Mouse (Mus musculus) MEL-GATA-1-ER (cell line): ENCODE measurements around the gene Traf3ip2.

Experiments
- DNase-seq: peaks from one replicate; pipeline ENCODE4 v3.0.0-alpha.2; 2012; ENCODE audit warnings: low read depth; ENCODE audit errors: extremely low read depth

Traf3ip2 gene

DNA sequence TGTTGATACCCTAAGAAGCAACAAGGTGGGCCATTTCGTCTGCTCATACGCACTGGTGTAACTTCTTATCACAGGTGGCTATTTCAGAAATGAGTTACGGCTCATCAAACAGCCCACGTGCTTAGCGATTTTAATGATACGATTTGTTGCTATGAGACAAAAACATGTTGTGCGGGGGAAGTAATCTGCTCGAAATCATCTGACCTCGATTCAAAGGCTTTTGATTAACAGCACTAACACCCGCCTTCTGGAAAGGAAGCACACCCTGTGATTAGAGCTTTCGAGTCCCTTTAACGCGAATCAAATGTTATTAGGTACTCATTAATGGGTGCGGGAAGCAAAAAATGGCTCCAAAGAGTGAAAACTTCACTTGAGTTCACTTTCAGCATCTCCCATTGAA is 18.9 kb downstream of the Traf3ip2 start:
- no peak for DNase-seq

DNA sequence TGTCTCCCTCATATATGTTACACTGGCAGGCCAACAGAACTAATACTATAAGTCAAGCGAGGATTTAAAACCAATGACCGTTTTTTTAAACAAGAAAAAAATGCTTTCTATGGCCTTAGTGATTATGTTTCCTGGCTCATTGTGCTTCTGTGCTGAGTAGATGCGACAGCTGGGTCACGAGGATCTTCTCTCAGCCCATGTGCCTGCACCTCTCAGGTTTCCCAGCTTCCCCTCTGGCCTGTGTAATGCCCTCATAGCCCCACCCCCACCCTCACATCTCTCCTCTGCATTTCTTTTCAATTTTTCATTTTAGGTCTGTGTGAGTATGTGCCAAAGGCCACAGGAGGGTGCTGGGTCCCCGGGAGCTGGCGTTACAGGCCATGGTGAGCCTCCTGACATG is 20.6 kb downstream of the Traf3ip2 start:
- DNase-seq: no peak

DNA sequence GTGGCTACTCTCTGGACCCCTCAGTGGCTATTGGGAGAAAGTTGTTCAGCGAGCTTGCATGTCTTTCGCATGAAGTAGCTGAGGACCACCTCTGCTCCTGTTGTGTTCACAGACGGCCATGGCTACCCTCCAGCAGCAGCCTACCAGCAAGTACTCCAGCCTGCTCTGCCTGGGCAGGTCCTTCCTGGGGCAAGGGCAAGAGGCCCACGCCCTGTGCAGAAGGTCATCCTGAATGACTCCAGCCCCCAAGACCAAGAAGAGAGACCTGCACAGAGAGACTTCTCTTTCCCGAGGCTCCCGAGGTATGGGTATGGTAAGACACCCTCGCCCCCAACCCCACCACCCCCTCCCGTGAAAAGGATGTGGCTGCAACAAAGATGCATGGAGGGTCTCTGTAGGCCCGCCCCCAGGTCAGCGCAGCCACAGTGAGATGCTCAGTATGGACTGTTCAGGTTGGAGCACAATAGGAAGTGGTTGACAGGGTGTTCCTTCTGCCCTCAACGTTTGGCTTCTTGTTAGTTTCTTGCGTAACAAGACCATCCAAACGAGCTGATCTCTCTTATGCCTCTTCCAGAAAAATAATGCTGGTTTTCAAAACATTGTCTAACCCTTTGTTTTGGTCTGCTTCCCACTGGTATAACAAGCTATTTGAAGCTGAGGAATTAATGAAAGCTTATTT is 21.8 kb downstream of the Traf3ip2 start:
- DNase-seq: no peak

DNA sequence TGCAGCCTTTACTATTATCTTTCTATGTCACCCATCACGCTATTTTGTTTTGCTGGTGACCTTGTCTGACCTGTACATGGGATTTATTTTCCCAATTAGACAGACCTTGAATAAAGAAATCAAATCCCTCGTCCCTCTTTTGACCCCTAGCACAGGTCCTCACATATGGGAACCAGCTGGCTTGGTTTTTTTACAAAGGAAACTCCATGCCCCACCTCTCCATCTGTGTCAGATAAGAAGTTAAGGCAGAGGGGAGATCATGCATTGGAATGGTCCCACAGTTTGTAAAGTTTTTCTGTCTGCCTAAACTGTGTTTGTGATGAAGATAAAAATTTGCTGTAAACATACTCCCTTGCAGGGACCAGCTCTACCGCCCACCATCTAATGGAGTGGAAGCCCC is 26.1 kb downstream of the Traf3ip2 start:
- no peak for DNase-seq

DNA sequence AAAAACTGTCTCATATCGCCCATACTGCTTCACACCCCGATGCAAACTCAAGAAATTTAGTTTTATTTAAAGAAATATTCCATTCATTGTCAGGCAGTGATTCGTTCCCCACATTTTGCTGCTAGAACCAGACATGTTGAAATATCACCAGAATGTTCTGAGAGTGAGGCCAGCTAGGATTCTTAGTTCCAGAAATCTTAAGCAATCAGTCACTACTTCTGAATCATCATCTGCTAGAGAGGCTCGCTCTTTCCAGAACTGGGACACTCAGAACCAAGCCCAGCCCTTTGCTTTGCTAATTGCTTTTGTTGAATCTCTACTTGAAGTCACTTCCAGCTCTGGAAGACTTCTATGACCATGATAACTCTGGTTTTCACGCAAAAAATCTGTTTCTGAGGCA is 27.0 kb downstream of the Traf3ip2 start:
- DNase-seq: no peak

DNA sequence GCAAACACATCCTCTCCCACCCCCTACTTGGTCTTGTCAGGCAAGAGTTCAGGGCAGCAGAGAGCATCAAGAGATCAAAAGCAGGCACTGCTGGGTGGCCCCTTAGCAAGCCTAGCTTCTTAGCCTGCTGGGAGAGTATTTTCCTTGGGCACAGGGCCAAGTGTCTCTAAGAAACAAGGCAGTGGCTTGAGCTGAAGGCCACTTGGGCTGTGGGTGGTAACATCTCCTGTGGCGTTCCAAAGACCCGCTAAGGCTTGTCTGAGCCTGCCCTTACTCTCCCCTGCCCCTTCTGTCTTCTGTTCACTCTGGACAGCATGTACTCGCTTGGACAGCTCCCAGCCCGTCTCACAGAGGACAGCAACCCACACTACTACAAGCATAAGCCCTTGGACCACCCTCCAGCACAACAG is 28.1 kb downstream of the Traf3ip2 start:
- no peak for DNase-seq

DNA sequence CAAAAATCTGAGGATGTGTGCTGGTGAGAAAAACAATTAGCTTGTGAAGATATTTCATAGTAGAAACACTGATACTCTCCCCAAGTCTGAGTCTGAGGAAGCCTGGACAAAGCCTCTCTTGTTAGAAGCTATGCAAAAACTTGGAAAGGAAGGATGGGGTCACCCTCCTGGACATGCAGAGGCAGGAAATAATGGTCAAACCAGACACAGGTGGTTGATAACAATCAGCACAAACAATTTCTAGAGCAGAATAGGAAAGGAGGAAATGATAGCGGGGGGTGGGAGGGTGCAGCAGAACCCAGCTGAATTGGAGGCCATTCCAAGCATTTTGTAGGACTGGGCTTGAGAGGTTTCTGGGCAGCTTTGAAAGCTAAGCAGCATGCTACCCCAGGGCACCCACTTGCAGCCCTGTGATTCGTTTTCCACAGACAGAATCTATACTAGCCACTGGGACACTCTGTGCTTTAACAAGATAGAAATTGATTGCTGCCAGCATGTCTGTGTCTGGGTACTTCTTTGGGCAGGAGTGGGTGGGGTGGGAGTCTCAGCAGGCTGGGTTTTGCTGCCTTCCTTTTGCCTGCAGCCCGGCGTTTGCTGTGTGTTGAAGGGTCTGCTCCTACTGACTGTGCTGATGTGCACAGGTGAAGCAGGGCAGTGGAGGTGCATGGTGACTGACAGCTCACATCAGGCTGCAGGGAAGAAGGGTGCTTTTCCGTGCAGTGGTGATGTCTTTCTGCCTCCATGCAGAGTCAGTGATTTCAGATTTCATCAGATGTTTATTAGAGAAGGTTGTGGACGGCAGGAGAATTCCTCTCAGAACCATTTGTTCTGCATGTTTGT is 33.3 kb downstream of the Traf3ip2 start:
- DNase-seq: no peak

DNA sequence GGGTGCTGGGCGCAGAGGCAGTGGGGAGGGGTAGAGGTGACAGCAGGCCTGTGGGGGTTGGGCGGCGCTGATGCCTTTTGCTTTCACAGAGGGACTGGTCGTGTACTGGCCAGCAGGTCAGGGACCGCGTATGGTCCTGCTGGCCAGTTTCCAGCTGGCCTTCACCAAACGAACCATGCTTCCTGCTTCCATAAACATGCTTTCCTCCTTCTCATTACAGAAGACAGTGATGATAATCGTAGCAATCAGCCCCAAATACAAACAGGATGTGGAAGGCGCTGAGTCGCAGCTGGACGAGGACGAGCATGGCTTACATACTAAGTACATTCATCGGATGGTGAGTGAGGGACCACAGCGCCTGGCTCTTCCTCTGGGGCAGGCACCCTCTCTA is 33.9 kb downstream of the Traf3ip2 start:
- no peak for DNase-seq

DNA sequence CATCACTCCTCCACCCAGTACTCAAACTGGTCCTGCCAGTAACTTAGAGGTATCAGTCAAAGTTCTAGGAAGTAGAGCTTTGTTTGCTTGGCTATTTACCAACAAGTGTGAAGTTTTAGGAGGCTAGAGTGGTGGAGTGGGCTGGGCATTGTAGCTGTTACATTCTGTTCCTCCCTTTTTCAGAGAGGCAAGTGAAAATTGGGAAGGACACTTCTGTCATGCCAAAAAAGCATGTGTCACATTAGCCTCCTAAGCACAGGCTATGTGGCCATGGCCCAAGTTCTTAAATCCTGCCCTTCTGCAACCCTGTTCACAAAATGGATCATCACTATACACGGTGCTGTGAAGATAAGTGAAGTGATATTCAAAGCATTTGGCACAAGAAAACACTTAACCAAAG is 34.4 kb downstream of the Traf3ip2 start:
- DNase-seq: no peak

DNA sequence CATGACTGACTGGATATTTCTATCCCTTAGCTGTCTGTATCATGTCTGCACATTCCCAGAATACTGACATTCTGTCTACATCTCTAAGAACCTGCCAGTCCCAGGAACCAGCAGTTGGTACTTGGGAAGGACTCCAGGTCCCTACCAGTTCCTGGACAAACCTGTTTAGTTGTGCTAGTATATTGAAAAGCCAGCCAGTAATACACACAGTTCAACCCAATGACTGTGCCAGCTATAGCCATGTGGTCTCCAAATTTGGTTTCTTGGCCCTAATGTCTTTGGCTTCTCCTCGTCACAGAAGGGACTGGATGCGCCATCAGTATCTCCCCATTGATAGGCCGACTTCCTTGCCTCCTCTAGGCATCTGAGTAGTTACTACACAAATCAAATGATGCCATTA is 35.5 kb downstream of the Traf3ip2 start:
- DNase-seq: no peak

DNA sequence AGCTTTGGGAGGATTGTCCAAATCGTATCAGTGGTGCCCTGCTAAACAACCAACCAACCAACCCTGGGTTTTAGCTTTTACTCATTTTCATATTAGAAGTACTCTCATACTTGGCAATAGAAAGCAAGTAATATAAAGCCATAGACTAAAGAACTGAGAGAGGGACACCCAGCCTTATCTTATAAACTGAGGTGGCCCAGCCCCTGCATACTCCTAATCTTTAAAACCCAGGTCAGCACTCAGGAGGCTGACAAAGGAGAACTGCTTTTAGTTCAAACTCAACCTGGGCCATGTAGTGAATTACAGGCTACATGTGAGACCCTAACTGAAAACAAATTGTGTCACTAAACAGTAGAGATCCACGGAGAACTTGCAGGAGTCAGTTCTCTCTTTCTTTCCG is 36.8 kb downstream of the Traf3ip2 start:
- peak; percentile 45 for DNase-seq

DNA sequence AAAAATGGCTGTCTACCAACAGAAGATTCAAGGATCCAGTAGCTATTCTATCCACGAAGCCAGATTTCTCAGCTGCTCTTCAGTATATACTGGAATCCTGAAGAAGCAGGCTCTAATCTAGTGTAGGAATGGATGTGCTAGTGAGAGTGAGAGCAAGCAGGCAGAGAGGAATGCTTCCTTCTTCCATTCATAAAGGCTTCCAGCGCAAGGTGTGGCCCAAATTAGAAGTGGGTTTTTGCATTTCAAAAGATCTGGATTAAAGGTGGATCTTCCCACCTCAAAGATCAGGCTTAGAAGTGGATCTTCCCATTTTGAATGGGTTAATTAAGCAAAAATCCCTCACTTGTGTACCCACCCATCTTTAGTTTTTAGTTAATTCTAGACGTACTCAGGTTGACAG is 37.6 kb downstream of the Traf3ip2 start:
- no peak for DNase-seq

DNA sequence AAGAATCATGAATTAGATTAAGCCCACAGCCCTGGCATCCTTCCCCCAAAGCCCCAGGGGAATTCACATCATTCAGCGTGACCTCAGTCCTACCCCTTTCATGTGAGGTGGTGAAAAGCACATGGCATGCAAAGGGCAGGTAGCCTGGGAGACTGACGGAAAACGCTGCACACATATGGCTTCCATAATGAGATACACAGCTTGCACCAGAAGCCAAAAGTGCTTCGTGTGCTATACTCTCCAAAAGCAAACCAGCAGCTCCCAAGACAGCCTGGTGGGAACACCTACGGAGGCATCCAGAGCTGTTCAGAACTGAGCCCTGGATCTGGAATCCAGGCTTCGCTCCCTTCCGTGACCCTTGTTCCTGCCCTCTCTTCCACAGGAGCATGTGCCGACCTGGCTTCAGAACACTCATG is 41.3 kb downstream of the Traf3ip2 start:
- DNase-seq: no peak

DNA sequence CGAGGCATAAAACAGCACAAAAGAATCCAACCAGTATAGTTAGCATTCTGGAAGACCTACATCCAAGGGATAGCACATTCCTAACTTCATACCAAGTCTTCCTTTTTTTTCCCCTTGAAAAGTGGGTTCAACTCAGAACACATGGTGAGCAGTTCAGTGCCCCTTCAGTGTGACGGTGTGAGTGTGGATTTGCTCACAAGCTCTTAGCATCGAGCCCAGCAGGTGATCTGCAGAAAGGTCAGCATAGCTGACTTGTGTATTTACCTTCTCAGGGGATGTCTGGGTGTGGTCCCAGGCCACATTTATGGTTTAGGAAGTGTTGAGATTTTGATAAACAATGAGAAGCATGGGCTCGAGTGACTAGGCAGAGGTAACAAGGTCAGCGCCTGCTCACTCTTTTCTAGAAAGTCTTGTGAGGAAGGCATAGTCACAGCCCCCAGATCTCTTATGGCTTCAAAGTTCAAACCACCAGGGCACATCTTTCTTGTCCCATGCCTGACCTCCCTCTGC is 46.2 kb downstream of the Traf3ip2 start:
- DNase-seq: no peak

DNA sequence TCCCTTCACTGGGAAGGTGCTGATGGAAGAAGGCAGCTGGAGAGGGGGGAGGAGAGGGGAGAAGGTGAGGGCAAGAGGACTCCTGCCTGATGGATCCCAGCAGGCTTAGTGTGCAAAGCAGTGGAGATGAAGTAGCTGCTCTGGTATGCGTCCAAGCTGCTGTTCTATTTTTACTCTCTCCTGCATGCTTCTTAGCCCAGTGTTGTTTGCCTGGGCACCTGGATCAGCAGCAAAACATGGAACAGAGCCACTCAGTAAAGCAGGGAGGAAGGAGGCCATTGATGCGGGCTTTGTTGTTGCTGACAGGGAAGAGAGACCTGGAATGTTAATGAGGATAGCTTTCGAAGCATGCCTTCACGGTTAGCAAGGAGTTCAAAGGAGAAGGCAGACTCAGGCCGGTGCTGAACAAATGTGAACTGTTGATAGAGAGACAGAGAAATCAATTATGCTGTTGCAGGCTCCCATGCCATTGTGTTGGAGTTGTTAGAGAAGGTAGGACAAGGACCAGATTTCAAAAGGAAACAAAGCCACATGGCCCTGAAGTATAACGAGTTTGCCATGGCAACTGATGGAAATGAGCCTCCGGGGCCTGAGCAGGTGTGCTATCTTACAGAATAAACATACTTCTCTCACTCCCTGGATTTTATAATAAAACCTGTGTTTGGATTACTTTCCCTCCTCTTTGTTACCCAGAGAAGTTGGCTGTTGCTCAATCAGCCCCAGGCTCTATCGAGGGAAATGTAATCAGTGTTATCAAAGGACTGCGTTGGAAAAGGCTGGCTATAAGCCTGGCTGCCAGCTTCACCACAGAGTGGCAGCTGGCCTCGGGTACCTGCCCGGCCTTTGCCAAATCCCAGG is 46.9 kb downstream of the Traf3ip2 start:
- no peak for DNase-seq

DNA sequence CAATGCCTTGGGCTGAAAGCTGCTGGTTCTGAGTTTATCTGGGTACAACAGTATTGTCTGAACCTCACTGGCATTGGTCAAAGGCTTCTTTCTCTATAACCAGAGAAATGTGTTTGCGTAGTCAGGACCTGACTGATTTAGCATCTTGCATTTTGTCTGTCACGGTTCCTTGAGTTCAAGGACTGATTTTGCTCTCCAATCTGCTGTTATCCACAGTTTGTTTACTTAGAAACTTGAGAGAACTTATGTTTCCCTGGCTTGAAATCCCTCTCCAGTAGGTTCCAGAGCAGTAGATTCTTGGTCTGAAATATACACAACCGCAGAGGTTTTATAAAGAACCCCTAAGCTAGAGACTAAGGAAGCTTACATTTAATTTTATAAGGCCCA is 47.5 kb downstream of the Traf3ip2 start:
- DNase-seq: no peak

DNA sequence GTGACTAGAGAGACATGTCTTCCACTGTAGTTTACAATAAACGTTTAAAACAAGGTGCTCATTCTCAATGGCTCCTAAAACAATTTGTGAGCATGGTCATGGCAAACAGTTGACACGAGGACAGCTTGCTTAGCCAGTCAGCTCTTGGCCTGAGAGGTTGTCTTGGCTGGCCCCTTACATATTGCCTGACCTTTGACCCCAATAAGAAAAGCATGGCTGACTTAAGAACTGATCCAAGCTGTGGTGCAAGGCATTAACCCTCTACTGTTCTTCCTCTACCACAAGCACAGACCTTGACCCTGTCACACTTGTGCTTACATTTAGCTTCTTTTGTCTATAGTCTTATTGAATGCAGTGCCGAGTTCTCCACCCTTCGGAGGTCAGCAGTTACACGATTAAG is 48.0 kb downstream of the Traf3ip2 start:
- no peak for DNase-seq

DNA sequence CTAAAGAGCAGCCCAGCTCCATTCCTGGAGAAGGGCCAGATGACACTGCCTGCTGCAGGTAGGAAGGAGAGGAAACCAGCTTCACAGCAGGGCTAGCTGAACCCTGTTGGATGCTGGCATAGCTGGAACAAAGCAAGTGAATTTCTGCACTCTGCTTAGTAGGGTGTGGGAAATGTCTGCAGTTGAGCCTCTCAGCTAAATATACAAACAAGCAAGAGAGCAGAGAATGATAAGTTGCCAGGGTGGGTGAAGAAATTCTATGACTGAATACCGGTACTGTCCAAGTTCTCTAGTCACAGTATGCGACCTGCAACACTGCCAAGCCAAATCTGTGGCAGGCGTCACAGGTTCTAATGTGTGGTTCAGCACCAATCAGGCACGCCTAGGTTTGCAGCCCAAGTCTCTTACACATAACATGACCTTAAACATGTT is 52.4 kb downstream of the Traf3ip2 start:
- no peak for DNase-seq

DNA sequence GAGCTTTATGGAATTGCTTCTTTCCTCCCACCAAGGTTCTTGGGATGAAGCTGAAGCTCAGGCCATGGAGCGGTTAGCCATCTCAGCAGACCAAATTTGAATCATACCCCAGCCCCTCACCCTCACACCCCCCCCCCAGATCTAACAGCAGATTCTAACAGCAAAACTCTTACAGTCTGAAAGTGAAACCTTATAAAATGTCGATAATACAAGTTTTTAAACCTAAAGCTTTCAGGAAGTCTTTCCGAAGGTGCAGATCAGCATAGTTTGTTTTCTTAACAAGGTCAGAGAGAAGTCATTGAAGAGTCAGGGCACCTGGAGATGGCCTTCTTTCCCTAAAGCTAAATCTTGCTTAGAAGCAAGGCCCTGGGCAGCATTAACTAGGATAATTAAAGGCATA is 53.3 kb downstream of the Traf3ip2 start:
- no peak for DNase-seq

DNA sequence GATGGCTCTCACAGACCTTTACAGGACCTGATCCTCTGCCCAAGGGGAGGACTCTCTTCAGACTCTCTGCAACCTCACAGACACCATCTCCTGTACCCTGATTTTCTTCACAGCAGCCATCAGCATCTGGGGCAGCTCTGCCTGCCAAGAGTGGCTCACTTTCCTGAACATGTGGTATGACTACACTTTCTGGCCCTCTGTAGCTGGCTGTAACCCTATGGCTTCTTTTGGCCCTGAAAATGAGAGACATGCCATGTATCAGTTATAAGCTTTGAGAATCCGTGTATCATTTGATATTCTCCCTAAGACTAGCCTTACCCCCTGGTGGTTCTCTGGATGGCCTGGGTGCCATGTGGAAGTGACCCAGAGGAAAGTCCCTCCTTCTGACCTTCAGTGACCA is 58.7 kb downstream of the Traf3ip2 start:
- DNase-seq: no peak

DNA sequence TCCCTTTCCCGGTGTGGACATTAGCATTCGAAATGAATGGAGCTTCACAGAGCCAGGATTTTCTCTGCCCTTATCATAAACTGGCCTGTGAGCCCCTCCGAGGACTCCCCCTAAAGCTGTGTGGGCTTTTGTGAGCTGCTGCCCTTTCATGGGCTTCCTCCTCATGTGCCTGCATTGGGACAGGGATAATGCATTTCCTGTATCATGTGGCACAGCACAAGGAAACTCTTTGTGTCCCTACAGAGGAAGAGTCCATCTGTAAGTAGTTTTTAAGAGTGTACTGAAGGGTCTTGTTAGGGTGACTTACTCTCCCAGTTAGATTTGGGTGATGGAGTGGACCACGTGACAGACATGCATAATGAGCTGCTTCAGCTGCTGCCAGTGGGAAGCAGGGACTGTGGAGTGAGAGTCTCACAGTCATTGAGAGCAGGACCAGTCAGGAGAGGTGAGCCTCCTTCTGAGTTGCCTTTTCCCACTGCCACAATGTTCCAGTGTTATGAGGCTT is 59.9 kb downstream of the Traf3ip2 start:
- DNase-seq: no peak

DNA sequence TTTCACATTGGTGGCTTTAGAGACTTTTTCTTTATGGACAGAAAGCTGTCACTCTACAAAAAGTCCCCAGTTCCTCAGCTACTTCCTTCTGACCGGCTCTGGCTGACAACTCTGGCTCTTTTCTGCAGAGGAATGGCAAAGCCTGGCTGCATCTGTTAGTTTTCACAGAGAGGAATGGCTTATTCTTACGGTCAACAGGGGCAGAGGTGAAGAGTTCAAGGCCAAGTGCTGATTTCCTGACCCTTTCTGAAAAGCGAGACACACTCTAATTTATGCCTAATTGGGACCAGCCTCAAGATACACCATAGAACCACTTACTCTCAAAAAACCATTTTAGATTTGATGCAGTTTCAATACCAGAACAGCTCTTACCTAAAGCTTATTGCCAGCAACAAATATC is 61.4 kb downstream of the Traf3ip2 start:
- no peak for DNase-seq
